Mouse (Mus musculus) lung, postnatal 10 days (tissue): ENCODE measurements at regions not wholly inside any gene's neighbourhood (a gene's known extent, or its start where the extent isn't known, plus 50 kb on each side); places are given as distances from the start of the nearest gene placed in this dataset.

Experiments used
- DNase-seq: peaks from one replicate; pipeline ENCODE4 v3.0.0; 2021

DNA sequence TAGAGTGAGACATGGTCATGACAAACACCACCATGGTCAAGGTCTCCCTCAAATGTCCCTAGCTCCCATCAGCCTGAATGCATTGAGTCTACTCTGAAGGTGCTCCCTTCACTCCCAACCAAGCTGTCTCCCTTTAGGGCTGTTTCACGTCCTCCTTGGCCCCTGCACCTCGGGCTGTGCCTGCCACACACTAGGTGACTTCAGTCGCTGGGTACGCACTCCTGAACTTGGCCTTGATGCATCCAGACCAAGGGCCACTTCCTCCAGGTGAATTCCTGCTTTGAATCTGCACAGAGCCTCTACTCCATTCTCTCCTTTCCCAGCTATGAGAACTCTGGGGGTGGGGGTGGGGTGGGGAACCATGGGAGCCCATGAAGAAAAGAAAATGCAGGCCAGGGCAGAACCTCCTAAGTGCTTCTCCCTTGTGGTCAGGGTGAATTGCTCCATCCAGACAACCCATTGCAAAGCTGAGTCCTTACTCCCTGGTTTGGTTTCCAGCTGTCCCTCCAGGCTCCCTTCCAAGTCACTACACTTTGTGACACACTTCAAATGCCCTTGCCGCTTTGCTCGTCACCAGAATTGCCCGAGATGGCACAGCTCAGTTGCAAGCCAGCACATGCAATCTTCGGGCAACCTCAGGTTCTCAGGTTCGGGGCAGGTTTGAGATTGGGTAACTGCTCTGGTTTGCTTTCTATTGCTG lies 65.3 kb upstream of the 1700021F07Rik start:
- DNase-seq = no peak

DNA sequence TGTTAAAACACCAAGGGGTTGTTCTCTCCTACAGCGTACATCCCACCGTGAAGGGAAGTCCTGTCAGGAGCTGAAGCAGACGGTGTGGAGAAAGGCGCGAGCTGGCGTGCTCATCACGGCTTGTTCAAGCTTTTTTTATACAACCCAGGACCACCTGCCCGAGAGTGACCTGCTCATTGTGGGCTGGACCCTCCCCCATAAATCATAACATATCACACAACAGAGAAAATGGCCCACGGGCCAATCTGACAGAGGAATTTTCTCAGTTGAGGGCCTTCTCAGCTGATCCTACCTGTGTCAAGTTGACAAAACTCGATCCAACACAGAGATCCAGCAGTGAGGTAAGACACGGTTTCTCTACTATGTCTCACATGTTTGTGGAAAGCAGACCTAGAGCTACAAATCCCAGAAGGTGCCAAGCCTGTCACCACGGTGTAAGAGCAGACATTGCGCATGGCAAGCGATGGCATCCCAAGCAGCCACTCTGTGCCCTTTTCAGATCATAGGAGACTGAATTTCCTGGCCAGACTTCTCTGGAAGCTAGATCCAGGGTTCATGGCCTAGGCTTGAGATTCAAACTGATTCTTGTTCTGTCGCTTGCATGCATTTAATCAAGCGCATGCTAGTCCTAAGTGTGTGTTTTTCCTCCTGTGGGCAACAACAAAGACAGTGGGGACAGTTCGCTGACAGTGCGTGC lies 64.6 kb upstream of the 1700021F07Rik start:
- no peak for DNase-seq

DNA sequence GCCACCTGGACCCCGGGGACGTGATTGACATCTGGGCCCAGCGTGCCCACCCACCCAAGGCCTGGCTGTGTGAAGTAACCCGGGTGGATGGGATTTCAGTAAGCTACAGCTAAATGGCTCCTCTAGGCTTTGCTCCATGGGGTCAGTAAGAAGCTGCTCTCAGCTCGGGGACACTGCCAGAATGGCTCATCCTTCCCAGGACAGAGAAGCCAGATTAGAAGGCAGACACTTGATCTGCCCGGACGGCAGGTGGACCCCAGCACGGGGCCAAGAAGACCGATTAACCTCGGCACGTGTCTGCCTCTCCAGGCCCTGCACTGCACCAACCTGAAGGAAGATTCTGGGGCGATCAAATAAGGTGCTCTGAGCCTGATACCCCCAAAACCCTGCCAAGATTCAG lies 63.5 kb upstream of the 1700021F07Rik start:
- DNase-seq = no peak

DNA sequence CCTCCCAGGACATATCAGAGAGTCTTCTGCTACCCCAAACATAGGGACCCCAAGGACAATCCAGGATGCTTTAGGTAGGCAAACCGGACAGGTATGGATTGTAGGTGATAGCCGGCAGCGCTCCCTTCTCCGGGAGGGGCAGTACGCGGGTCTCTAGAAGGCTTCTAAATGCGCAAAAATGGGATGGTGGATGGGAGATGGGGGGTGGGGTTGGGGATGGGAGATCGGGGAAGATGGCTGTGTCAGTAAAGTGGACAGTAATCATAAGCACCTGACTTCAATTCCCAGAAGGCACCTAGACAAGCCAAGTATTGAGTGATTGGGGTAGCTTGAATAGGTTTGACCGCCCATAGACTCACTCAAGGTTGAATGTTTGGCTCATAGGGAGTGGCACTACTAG lies 59.1 kb upstream of the 1700021F07Rik start:
- DNase-seq = no peak

DNA sequence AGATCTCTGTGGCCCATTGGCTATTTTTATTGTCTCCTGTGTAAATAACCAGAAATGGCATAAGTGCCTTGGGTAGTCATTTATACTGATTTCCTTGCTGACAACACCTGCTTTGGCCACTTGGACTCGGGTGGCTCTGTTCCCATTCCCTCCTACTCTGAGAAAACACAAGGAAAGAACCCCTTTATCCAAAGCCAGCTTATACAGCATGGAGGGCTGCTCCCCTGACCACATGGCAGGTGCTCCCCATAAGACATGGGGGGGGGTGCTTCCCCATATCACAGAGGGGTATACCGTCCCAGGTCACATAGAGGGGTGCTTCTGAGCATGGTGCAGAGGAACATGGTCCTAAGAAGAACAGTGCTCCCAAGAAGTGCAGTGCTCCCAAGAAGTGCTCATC lies 57.8 kb upstream of the 1700021F07Rik start:
- DNase-seq = no peak

DNA sequence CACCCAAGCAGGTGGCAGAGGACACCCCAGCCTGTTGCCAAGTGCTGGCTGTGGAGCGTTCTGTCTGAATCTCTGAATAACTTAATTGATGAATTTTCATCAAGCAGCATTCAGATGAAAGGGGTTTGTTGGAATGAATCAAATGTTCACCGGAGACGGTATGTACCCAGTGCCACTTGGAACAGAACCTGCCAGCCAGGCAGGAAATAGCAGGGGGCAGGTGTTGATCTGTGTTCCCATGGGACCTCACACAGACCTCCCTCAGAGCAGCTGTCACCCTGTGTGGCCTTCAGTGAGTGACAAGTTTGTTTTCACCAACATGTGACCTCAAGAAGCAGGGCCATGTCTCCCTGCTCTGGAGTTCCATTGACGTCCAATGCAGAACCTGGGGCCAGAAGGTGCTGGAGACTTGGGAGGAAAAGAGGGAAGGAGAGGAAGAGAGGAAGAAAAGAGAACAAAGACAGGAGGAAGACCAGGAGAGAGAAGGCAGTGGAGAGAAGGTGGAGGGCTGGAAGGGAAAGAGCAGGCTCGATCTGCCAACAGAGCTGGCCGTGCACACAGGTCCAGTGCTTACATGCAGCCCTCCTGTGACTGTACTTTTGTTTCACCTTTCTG lies 57.3 kb upstream of the 1700021F07Rik start:
- no peak for DNase-seq

DNA sequence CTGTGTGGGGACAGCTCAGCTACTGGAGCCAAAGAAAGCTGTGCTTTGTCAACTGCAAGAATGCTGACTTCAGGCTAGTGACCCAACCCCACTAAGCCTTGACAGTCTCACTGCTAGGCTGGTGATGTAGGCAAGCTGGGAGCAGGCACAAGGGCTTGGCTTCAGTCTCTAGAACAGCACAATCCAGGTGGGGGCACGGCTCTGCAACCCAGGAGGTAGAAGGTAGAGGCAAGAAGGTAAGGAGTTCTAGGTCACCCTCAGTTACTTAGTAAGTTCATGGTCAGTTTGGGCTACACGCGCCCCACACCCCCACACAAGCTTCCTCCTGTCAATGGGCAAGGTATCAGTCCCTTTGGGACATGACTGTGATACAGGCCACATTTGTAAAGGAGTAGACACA lies 54.2 kb upstream of the 1700021F07Rik start:
- no peak for DNase-seq

DNA sequence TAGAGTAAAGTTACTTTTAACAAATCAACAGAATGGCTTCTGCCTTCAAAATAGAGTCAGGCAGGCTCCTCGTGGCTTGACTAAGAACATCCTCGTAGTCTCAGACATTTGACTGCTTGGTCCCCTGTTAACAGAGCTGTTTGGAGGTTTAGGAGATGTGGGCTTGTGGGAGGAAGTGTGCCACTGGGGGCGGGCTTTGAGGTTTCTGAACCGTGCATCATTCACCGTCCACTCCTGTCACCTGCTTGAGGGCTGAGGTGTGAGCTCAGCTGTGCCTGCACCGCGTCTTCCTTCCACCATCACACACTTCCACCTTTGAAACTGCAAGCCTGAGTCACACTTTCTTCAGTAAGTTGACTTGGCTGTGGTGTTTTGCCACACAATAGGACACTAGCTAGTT lies 52.6 kb upstream of the 1700021F07Rik start:
- no peak for DNase-seq
